Mouse (Mus musculus) embryonic facial prominence, embryonic 10.5 days (tissue): ENCODE data around the gene Cadps. TPM values are rescaled to one million over a fixed set of nuclear protein-coding genes. Genes with fewer than 3 reads are reported as not detected.

Source experiments
- DNase-seq: peaks from one replicate; pipeline ENCODE4 v3.0.0-alpha.2; 2017; ENCODE audit warnings: low spot score
- H3K27ac ChIP-seq: fragments of 300-500 bp; sonication (generic); replicated peaks from 2 replicates; pipeline ENCODE4 v1.5.1; 2016; ENCODE audit warnings: mild to moderate bottlenecking
- H3K27me3 ChIP-seq: fragments of 300-500 bp; sonication (generic); replicated peaks from 2 replicates; pipeline ENCODE4 v1.6.1; 2016; ENCODE audit warnings: low read depth, mild to moderate bottlenecking; ENCODE audit not compliant: poor library complexity, severe bottlenecking
- H3K36me3 ChIP-seq: fragments of 300-500 bp; sonication (generic); replicated peaks from 2 replicates; pipeline ENCODE4 v1.6.1; 2016; ENCODE audit warnings: mild to moderate bottlenecking, moderate library complexity
- H3K4me1 ChIP-seq: fragments of 300-500 bp; sonication (generic); 2 replicates; pipeline ENCODE4 v1.6.1; 2016
- H3K4me3 ChIP-seq: fragments of 300-500 bp; sonication (generic); 2 replicates; pipeline ENCODE4 v1.5.1; 2016; ENCODE audit warnings: mild to moderate bottlenecking, moderate library complexity
- H3K9me3 ChIP-seq: fragments of 300-500 bp; sonication (generic); 2 replicates; pipeline ENCODE4 v1.6.1; 2016; ENCODE audit warnings: mild to moderate bottlenecking
- WGBS: fragments of 180-500 bp; shearing (Covaris S2); methylation state at CpG from one replicate; pipeline ENCODE4 v1.1.7; 2016; 5-methylcytosine and 5-hydroxymethylcytosine counted together
- polyA plus RNA-seq: library from polyadenylated mRNA; unstranded; fragments of >200 nt; fragmentation: Nextera tagmentation; extraction: Ambion mirVana; gene quantifications from 2 replicates; pipeline ENCODE4 v1.2.1, GENCODE M21; 2016

Gene Cadps
- polyA plus RNA-seq, 1 experiment from 2014 or later, result 2.6 TPM

DNA sequence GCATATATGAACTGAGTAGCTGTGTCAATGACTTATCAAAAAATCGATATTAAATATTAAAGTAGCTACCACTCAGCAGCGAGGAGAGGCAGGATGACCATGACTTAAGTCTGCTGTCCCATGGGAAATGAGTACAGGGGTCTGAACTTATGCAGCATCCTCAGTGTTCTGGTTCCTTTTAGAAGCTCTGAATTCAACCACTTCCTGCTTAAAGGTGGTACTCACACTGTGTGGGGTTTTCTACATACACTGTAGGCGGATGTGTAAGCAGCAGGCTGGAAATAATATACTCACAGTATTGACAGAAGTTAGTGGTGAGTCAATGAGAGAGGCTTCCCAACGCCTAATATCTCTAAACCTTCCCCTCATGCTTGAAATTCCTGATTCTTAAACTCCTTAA lies 215.9 kb downstream of the Cadps start:
- H3K36me3 ChIP-seq, result no peaks in the 10 kb centered on the region
- no peak overlapping the region for H3K27ac ChIP-seq
- 84% methylated on average over 4 of the region's 4 CpGs for WGBS
- no peak for DNase-seq
- no peaks in the 10 kb centered on the region for H3K9me3 ChIP-seq
- no peaks in the 10 kb centered on the region for H3K4me1 ChIP-seq
- no peaks in the 10 kb centered on the region for H3K27me3 ChIP-seq
- H3K4me3 ChIP-seq, result no peak overlapping the region

DNA sequence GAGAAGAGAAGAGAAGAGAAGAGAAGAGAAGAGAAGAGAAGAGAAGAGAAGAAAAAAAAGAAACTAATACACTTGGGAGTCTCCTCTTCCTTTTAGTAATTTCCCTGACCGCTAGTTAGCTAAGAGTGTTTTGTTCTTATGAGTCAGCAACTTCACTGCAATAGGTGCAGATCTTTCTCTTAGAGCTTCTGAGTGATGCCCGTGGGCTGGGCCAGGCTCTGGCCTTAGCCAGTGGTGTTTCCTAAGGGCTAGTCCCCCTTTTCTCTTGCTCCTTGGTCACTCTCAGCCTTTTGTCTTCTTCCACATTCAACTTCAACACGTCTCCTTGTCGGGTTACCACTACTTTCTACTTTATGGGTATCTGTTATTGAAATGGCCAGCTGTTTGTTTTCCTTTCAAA lies 216.7 kb downstream of the Cadps start:
- Histone ChIP-seq H3K36me3 (no peaks in the 10 kb centered on the region), H3K27ac (no peak overlapping the region), H3K27me3 (no peaks in the 10 kb centered on the region), H3K4me3 (no peak overlapping the region), H3K9me3 (no peaks in the 10 kb centered on the region), H3K4me1 (no peaks in the 10 kb centered on the region)
- no peak for DNase-seq
- 83% methylated on average over 4 of the region's 4 CpGs for WGBS

- Histone ChIP-seq H3K27me3 (no peaks in the 10 kb centered on the region), H3K4me1 (no peaks in the 10 kb centered on the region), H3K36me3 (no peaks in the 10 kb centered on the region), H3K27ac (no peak overlapping the region), H3K4me3 (no peak overlapping the region), H3K9me3 (no peaks in the 10 kb centered on the region)
- DNase-seq, result no peak
- 88% methylated on average over 2 of the region's 2 CpGs for WGBS
Observed at GRCm38 (mm10) chr14:12602080-12602479, 220.8 kb downstream of the Cadps start.

- Histone ChIP-seq H3K4me3 (no peak overlapping the region), H3K4me1 (no peaks in the 10 kb centered on the region), H3K27me3 (no peaks in the 10 kb centered on the region), H3K36me3 (no peaks in the 10 kb centered on the region), H3K27ac (no peak overlapping the region), H3K9me3 (no peaks in the 10 kb centered on the region)
- no peak for DNase-seq
- 77% methylated on average over 4 of the region's 4 CpGs for WGBS
Observed at GRCm38 (mm10) chr14:12595326-12595725, 227.6 kb downstream of the Cadps start.

- no peak for DNase-seq
- WGBS, result 84% methylated on average over 5 of the region's 5 CpGs
- no peaks in the 10 kb centered on the region for H3K9me3 ChIP-seq
- H3K4me3 ChIP-seq, result no peak overlapping the region
- no peak overlapping the region for H3K27ac ChIP-seq
- H3K4me1 ChIP-seq, result no peaks in the 10 kb centered on the region
- no peaks in the 10 kb centered on the region for H3K36me3 ChIP-seq
- no peaks in the 10 kb centered on the region for H3K27me3 ChIP-seq
Observed at GRCm38 (mm10) chr14:12592472-12593075, 230.3 kb downstream of the Cadps start.

- no peak for DNase-seq
Observed at GRCm38 (mm10) chr14:12591829-12592228, 231.1 kb downstream of the Cadps start.

GRCm38 (mm10) chr14:12583536-12583935 lies 239.3 kb downstream of the Cadps start:
- no peaks in the 10 kb centered on the region for H3K9me3 ChIP-seq
- peaks cover 11% of the 10 kb centered on the region for H3K4me1 ChIP-seq
- 84% methylated on average over 5 of the region's 5 CpGs for WGBS
- no peak overlapping the region for H3K27ac ChIP-seq
- H3K36me3 ChIP-seq, result no peaks in the 10 kb centered on the region
- no peak for DNase-seq
- no peak overlapping the region for H3K4me3 ChIP-seq
- no peaks in the 10 kb centered on the region for H3K27me3 ChIP-seq

More at GRCm38 (mm10) chr14:12591829-12592228, 231.1 kb downstream of the Cadps start:
- no peaks in the 10 kb centered on the region for H3K4me1 ChIP-seq
- H3K27me3 ChIP-seq, result no peaks in the 10 kb centered on the region
- no peak overlapping the region for H3K4me3 ChIP-seq
- H3K27ac ChIP-seq, result no peak overlapping the region
- no peaks in the 10 kb centered on the region for H3K9me3 ChIP-seq
- H3K36me3 ChIP-seq, result no peaks in the 10 kb centered on the region

GRCm38 (mm10) chr14:12581657-12582056 lies 241.2 kb downstream of the Cadps start:
- no peak overlapping the region for H3K27ac ChIP-seq
- H3K4me3 ChIP-seq, result no peak overlapping the region
- WGBS, result 81% methylated on average over 5 of the region's 5 CpGs
- no peaks in the 10 kb centered on the region for H3K9me3 ChIP-seq
- peaks cover 11% of the 10 kb centered on the region for H3K4me1 ChIP-seq
- no peak for DNase-seq
- H3K27me3 ChIP-seq, result no peaks in the 10 kb centered on the region
- H3K36me3 ChIP-seq, result no peaks in the 10 kb centered on the region

- no peak for DNase-seq
- Histone ChIP-seq H3K27me3 (no peaks in the 10 kb centered on the region), H3K4me3 (no peak overlapping the region), H3K4me1 (peaks cover 11% of the 10 kb centered on the region), H3K27ac (no peak overlapping the region), H3K9me3 (no peaks in the 10 kb centered on the region), H3K36me3 (no peaks in the 10 kb centered on the region)
- whole genome bisulfite sequencing, result 24% methylated on average over 7 of the region's 7 CpGs
Observed at GRCm38 (mm10) chr14:12580786-12581185, 242.1 kb downstream of the Cadps start.

GRCm38 (mm10) chr14:12578156-12578555 lies 244.7 kb downstream of the Cadps start:
- no peak overlapping the region for H3K27ac ChIP-seq
- no peaks in the 10 kb centered on the region for H3K9me3 ChIP-seq
- H3K27me3 ChIP-seq, result no peaks in the 10 kb centered on the region
- peaks cover 11% of the 10 kb centered on the region for H3K4me1 ChIP-seq
- DNase-seq, result no peak
- no peak overlapping the region for H3K4me3 ChIP-seq
- 83% methylated on average over 1 of the region's 1 CpGs for WGBS
- H3K36me3 ChIP-seq, result no peaks in the 10 kb centered on the region

DNA sequence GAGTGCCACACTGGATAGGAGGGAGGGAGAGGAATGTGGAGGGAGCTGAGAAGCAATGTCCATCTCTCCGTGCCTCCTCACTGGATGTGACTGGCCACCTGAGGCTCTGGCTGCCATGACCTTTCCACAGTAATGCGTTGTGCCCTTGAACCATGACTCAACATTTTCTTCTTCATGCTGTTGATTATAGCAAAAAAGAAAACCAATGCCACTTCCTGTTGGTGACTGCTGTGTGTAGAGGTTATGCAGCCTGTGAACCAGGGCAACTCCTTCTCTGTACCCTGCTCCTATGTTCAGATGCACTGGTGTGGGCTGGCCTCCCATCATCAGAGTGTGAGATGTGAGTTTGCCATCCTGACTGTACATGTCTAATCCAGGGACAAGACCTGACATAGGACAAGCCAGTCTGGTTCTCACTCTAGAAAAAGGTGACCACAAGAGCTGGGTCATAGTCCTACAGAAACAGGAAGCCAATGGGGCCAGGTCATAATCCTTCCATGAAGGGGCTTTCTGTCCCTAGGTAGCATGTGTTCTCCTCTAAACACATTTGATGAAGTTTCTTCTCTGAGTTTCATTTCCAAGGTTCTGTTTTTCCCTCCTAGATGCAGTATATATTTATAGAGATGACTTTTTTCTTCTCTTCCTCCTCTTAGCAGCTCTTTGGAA lies 245.3 kb downstream of the Cadps start:
- WGBS, result 71% methylated on average over 2 of the region's 2 CpGs

DNA sequence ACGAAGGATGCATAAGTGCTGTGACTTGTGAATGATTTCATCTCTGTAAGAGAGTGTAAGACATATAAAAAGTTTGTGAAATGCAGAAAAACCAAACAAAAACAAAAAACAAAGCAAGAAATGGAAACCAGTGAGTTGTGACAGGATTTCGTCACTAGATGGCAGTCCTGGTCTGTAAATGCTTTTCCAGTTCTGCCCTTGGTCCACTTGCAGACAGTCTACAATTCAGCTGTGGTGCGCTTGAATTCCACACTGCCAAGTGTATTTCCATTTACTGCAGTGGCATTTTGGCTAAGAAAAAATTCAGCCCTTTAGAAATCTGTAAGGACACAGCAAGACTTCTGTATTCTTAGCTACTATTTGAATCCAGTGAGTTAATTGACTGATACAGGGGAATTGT lies 247.8 kb downstream of the Cadps start:
- 24% methylated on average over 3 of the region's 3 CpGs for WGBS
- Histone ChIP-seq H3K4me3 (no peak overlapping the region), H3K27ac (no peak overlapping the region), H3K27me3 (no peaks in the 10 kb centered on the region), H3K9me3 (no peaks in the 10 kb centered on the region), H3K4me1 (no peaks in the 10 kb centered on the region), H3K36me3 (no peaks in the 10 kb centered on the region)
- peak; percentile 49 for DNase-seq

More for the DNA sequence above, 245.3 kb downstream of the Cadps start:
- no peak overlapping the region for H3K27ac ChIP-seq
- no peaks in the 10 kb centered on the region for H3K27me3 ChIP-seq
- no peaks in the 10 kb centered on the region for H3K9me3 ChIP-seq
- H3K36me3 ChIP-seq, result no peaks in the 10 kb centered on the region
- H3K4me3 ChIP-seq, result no peak overlapping the region
- DNase-seq, result no peak
- peaks cover 11% of the 10 kb centered on the region for H3K4me1 ChIP-seq

GRCm38 (mm10) chr14:12574336-12574735 lies 248.5 kb downstream of the Cadps start:
- Histone ChIP-seq H3K4me3 (no peak overlapping the region), H3K4me1 (no peaks in the 10 kb centered on the region), H3K9me3 (no peaks in the 10 kb centered on the region), H3K36me3 (no peaks in the 10 kb centered on the region), H3K27ac (no peak overlapping the region), H3K27me3 (no peaks in the 10 kb centered on the region)
- 87% methylated on average over 4 of the region's 4 CpGs for WGBS
- no peak for DNase-seq
